Mouse (Mus musculus): ENCODE measurements at regions not wholly inside any gene's neighbourhood (a gene's known extent, or its start where the extent isn't known, plus 50 kb on each side); places are given as distances from the start of the nearest gene placed in this dataset.

GRCm38 (mm10) chr16:88412287-88412686 is 94.5 kb downstream of the Cldn17 start:
- DNase-seq = no peak

GRCm38 (mm10) chr16:88408144-88408543 is 98.6 kb downstream of the Cldn17 start:
- DNase-seq = no peak

- no peak for DNase-seq
These were observed 102.4 kb downstream of the Cldn17 start for GRCm38 (mm10) chr16:88404331-88404730.

- no peak for DNase-seq
These were observed 106.9 kb downstream of the Cldn17 start for GRCm38 (mm10) chr16:88399881-88400280.

GRCm38 (mm10) chr16:88392764-88393163 is 102.7 kb upstream of the Grik1 start:
- DNase-seq = no peak

- DNase-seq = no peak
These were observed 91.7 kb upstream of the Grik1 start for GRCm38 (mm10) chr16:88381605-88382279.

- no peak for DNase-seq
These were observed 85.6 kb upstream of the Grik1 start for GRCm38 (mm10) chr16:88375622-88376021.

- no peak for DNase-seq
These were observed 84.5 kb upstream of the Grik1 start for GRCm38 (mm10) chr16:88374612-88375011.

- DNase-seq = peak; percentile 38
These were observed 82.0 kb upstream of the Grik1 start for GRCm38 (mm10) chr16:88372034-88372433.

GRCm38 (mm10) chr16:88368146-88368545 is 78.1 kb upstream of the Grik1 start:
- no peak for DNase-seq

GRCm38 (mm10) chr16:88367162-88367561 is 77.1 kb upstream of the Grik1 start:
- no peak for DNase-seq

GRCm38 (mm10) chr16:88360081-88360480 is 70.0 kb upstream of the Grik1 start:
- no peak for DNase-seq
